Mouse (Mus musculus): ENCODE results near the gene Kcna5. TPM values are rescaled to one million over a fixed set of nuclear protein-coding genes. Genes with fewer than 3 reads are reported as not detected.
A peak's percentile ranks its signal among the peaks of the same experiment; 100 is the strongest.

Gene Kcna5
- total RNA-seq, 2 experiments from 2014 or later, result not detected

DNA sequence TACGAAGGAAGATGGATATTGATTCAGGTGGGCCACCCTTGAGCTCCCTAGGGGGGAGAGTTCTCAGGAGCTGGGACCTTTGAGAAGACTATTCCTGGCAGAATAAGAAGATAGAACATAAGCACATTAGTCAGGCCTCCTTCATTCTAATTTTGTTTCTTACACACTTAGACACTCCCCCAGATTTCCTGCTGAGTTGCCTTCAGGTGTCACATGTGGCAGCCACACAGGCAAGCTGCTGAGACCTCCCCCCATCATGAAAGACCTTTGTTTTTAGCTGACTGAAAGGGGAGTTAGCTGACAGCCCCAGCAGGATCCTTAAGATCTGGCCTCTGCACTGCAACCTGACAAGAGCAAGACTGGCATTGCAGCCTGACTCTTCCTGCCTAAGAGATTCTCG is 2.3 kb upstream of the Kcna5 start:
- no peak for ATAC-seq (replicated peaks; ENCODE audit: poor library complexity, severe bottlenecking)

DNA sequence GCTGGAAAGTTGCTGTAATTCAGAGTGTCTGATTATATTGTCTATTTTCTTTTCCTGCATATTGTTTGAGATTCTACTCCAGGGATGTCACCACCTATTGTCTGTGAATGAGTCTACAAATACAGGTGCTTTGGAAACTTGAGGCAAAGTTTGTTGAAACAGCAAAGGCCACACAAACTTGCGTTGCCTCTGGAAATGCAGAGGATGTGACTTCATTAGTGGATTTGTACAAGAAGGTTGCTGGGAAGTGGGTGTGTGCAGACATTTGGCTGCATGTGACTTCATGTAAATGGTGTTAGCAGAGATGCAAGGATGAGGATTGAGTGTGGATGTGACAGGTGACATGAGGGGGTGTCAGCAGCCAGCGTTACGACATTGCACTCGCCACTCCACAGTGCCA is 1.7 kb upstream of the Kcna5 start:
- no peak for ATAC-seq (replicated peaks; ENCODE audit: poor library complexity, severe bottlenecking)

DNA sequence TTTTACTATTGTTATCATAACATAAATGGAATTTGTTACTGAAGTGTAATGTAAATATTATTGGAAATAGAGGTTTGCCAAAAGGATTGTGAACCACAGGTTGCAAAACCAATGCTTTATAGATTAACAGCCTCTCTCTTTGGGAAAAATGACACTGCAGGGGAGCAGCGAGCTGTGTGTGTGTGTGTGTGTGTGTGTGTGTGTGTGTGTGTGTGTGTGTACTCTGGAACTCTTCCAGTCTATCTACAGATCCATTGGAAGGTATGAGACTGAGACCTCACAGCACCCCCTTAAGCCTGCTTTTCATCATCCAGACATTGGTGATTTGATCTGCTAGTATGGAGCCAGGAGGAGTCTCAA is 679 bp upstream of the Kcna5 start:
- ATAC-seq (replicated peaks; ENCODE audit: poor library complexity, severe bottlenecking), result no peak

DNA sequence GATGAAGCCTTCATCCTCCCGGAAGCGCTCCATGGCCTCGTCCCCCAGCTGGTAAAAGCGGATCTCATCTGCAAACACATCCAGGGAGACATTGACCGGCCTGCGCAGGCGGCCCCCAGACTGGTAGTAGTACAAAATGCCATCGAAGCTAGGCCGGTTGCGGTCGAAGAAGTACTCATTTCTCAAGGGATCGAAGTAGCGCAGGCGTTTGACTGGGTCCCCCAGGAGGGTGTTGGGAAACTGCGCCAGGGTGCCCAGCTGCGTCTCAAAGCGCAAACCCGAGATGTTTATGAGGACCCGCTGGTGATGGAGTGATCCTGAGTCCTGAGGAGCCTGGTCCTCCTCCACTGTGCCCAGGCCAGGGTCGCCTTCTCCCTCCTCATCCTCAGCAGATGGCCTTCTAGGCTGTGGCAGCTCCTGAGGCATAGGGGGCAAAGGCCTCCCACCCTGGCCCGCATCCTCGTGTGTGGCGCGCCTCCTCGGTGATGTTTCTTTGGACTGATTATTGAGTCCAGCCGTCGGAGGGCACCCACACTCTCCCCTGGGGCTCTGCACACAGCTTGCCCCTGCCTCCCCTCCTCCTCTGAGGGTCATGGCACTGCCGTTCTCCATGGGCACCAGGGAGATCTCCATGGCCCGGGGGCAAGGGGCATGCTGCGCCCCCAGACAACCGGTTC is 543 bp downstream of the Kcna5 start:
- no peak for ATAC-seq (replicated peaks; ENCODE audit: poor library complexity, severe bottlenecking)

DNA sequence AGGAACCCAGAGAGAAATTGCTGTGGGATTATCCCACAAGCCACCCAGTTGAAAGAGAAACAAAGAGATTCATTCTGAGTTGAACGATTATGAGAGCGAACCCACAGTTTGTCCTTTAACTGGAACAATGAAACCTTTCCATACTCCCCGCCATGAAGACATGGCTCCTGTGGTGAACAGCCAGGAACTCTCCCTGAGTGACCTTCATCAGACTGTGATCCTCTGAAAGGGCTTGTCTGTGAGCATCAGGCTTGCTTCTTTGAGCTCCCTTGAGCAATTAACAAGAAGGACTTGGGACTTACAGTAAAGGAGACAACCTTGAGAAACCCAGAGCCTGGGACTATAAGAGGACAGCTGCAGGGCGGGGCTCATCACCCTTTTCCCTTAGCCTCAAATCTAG is 3.9 kb downstream of the Kcna5 start:
- no peak for ATAC-seq (replicated peaks; ENCODE audit: poor library complexity, severe bottlenecking)

DNA sequence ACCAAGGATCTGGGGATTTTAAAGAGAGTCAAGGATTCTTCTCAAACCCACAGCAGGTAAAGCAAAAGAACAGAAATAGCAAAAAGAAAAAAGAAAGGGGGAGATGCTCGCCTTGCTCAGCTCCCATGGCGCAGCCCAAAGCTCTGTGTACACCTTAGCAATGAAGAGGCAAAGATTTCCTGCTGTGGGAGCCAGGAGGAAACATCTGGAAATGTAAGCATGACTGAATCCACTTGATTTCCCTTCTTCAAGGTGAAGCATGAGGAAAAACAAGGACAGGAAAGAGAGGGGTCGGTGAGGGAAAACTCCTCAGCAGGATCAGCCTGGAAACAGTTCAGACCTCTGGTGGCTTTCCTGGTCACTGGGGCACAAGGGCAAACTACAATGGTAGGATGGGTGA is 5.2 kb downstream of the Kcna5 start:
- no peak for ATAC-seq (replicated peaks; ENCODE audit: poor library complexity, severe bottlenecking)

DNA sequence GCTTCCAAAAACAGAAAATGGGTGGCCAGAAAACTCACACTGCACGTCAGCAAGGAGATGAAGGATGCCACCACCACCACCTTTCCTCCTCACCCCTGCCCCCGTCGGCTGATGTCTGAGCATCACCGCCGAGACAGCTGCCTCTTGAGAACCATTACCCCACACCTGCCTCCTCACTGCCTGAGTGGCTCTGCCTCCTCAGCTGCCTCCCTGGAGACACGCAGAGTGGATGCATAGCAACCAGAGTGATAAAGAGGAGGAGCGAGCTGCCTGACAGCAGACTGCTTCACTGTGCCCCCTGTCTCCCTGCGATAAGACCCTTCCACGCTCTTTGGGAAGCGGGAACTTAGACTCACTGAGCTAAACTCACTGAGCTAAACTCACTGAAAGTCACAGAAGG is 20.5 kb downstream of the Kcna5 start:
- ATAC-seq (replicated peaks; ENCODE audit: poor library complexity, severe bottlenecking), result no peak

DNA sequence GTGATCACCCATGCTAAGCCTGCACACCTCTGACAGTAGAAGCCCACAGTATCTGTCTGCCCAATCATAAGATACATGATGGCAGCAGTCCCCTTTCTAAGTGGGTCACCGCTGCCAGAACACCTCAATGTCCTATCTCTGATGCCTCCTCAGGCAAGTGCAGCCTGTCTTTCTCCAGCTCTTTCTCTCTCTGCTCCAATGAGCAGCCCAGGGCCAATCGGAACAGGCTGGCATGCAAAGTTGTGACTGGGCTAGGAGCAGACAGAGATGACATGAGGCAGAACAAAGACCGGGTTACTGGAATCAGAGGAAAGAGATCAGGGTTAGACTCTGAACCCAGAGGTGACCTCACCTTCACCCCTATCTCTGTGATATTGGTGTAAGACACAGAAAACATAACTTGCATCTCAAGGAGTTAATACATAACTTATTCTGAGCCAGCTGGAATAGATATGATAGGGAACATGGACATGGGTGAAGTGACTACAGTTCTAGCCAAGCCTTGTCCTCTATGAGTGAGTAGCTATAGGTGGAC is 21.4 kb downstream of the Kcna5 start:
- ATAC-seq (replicated peaks; ENCODE audit: poor library complexity, severe bottlenecking), result no peak

DNA sequence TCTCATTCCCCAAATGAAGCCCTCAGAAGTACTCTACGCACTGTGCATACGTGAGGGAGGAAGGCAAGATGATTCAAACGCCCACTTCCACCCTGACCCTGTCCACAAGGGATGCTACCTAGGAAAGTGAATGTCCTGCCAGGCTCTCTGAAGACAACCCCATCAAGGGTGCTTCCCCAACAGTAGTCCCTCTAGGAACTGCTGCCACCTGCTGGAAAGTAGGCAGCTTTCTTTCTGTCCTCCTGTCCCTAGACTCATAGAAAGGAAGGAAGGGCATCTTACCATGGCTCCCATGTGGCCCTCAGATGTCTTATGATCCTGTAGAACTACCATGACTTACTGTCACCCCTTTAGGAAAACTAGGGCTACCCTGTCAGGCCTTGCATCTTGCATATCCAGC is 22.1 kb downstream of the Kcna5 start:
- no peak for ATAC-seq (replicated peaks; ENCODE audit: poor library complexity, severe bottlenecking)

DNA sequence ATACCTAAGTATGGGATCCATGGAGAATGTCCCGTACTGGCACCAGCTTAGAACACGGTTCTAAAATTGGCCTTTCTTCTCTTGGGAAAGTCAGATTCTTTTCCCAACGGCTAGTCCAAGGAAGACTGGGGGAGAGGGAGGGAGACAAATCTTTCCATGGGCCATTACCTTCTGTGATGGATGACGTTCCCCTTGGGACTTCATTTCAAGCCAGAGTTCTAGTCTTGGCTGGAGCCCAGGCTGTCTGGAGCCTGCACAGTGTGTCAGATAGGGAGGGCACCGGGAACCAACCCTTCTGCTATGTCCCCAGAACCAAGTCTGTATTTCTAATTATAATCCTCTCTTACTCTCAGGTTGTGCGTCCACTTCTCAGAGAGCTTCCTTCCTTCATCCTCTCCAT is 26.5 kb downstream of the Kcna5 start:
- ATAC-seq (replicated peaks; ENCODE audit: poor library complexity, severe bottlenecking), result no peak

DNA sequence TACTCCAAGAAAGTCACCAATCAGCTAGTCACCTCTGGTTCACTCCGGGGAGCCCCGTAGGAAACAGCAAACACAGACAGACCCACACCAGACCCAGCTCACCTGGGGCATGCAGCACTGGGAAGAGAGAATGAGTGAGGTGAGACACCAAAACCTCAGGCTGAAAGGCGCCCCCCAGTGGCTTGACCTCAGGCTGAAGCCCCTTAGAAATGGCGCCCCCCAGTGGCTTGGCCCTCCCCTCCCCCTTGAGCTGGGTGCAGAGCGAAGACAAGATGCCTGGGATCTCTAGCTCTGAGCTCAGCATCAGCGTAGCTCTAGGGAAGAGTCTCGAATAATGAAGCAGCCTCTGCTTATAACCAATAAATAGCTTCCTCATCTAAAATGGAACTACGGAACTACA is 31.3 kb downstream of the Kcna5 start:
- ATAC-seq (replicated peaks; ENCODE audit: poor library complexity, severe bottlenecking), result no peak

DNA sequence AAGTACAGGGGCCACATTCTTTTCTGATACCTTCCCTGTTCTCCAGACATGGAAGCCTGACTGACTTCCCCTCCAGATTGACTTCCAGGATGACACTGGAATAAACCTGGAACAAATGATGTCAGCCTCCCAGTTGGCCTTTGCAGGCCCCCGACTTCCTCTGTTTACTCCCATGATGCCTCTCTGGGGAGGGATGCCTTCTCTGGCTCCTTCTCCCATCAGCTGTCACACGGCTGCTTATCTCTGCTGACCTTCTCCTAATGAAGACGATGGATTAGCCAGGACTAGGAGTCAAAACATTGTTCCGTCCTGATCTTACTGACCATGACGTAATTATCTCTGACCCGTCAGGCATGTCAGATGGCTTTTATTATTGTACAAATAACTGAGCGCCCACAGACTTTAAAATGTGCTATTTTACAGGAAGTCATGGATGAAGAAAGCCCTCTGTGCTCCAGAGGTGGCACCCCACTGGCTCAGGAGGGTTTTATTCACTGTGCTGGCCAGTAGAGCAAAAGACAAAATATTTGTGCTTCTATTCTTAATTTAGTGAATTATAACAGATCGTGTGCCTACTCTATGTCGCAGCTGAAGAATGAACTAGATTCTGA is 32.4 kb downstream of the Kcna5 start:
- ATAC-seq (replicated peaks; ENCODE audit: poor library complexity, severe bottlenecking), result no peak

DNA sequence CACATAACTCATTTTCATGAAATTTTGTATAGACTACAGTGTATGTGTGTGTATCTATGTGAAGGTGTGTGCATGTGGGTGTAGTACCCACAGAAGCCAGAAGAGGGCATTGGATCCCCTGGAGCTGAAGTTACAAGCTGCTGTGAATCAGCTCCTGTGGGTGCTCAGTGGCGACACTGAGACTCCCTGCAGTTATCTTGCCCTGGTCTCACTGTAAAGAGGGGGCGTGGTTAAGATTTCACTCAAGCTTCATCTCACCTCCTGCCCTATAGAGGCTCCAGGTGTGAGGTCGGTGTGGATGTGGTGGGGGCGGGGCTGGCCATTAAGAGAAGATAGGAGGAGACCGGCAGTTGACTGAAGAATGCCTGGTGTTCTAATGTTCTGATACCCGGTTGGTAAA is 34.2 kb downstream of the Kcna5 start:
- ATAC-seq (replicated peaks; ENCODE audit: poor library complexity, severe bottlenecking), result no peak

DNA sequence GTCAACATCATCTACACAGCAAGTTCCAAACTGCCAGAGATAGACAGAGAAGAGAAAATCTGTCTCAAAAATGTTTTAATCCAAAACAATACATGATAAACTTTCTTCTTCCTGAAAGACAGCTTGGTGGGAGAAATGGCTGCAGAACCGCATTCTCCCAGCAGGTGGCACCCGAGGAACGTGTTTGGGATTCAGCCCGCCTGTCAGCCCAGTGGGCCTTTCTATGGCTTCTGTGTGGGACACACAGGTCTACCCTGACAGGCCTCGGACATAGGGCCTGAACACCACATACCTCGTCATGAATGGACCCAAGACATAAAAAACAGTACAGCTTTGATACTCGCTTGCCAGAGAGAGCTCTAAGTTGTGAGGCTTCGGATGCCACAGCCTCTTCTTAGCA is 35.1 kb downstream of the Kcna5 start:
- ATAC-seq (replicated peaks; ENCODE audit: poor library complexity, severe bottlenecking), result peak; percentile 73

DNA sequence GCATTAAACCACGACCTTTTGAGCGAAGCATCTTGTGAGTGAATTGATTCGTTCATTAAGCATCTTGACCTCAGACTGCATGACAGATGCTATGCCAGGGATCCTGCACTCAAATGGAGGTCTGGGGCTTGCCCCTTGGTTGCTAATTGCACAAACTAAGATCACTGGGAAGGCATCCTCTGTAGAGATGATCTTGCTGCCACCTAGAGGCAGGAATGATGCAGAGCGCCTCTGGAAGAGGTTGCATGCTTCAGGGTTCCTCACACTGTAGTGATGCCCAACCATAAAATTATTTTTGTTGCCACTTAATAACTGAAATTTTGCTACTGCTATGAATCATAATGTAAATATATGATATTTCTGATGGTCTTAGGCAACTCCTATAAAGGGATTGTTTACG is 37.3 kb downstream of the Kcna5 start:
- ATAC-seq (replicated peaks; ENCODE audit: poor library complexity, severe bottlenecking), result peak; percentile 58; the same call in 1 of the 2 replicates

DNA sequence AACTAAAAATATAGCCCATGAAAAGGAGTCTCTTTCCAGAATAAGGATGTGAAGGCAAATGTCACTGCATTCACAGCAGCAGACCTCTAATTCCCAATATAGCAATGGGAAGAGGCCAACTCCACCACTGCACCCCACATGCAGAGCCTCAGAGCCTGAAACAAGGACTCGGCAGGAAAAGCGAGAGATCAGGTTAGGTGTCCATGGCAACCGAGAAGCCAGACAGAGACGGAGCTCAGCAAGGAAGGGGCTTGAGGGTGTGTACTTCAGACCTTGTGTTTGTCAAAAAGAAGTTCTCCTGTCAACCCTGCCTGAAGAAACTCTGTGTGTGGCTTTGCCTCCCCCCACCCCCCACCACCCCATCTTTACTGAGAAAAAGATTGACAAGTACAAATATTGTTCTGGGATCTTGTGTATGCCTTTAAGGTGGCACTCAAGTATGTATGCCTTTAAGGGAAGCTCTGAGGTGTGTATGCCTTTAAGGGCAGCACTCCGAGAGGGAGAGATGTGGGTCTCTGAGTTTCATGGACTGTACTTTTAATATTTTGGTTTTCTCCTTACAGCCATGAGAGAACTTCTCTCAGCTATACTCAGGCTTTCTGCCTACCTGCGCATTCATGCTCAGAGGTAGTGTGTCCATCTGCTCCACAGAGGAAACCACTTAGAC is 37.9 kb downstream of the Kcna5 start:
- ATAC-seq (replicated peaks; ENCODE audit: poor library complexity, severe bottlenecking), result no peak

DNA sequence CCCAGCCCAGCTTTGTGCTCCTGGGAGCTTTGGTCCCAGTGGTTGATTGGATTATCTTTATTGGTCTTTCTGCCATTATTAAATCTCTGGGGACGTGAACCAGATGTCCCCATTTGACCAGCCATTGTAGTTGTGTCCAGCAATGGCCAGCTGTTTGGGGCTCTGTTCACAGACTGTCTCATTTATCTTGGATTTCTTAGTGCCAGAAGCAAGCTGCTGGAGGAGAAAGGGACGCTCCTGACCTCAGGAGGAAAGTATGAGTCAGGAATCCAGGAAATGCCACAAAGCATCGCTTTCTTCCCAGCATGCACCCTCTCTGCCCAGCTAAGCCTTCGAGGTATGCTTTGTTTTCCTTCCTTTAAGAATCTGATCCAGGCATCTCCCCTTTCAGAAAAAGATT is 48.1 kb downstream of the Kcna5 start:
- no peak for ATAC-seq (replicated peaks; ENCODE audit: poor library complexity, severe bottlenecking)

DNA sequence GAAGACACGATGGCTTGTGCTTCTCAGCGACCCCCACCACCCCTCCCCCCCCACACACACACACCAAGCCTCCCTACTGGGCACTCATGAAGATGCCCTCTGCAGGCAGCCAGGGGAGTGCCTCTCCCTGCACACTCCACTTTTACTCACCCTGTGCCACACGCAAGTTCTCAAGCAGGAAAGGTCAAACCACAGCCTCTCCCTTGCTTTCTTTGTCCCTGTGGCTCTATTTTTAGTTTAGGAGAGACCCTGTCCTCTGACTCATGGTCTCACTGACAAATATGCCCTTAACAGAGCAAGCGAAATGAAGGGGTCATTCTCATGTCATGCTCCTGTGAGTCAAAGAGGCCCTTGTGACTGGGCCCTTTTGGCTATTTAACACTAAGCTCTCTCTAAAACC is 50.3 kb downstream of the Kcna5 start:
- ATAC-seq (replicated peaks; ENCODE audit: poor library complexity, severe bottlenecking), result no peak

DNA sequence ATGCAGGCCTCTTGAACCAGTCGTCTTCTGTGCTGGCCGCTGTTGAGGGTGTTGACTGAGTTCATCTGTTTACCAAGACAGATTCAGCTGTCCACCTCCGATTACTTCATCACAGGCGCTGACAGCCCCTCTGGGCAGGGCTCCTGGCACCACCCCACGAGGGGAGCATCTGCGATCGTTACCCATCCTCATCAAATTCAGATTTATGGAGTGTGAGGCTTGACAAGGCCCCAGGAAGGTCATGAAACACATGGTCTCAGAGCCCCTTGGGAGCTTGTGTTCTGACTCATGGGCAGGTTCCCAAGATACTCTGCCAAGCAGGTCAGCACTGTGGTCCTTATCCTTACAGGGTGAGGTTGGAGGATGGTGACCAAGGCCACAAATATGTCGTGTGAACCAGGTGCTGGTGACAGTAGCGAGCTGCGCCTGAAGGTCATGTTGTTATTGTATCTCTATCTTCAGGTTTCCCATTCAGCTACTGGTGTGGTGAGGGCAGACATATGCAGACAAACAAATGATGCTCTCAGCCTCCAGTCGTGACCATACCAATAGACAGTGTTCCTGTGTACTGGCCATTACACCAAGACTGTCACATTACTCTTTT is 51.8 kb downstream of the Kcna5 start:
- ATAC-seq (replicated peaks; ENCODE audit: poor library complexity, severe bottlenecking), result no peak
